Mouse (Mus musculus) G1E-ER4 (cell line): ENCODE measurements around the gene Timm8b. TPM values are rescaled to one million over a fixed set of nuclear protein-coding genes. Genes with fewer than 3 reads are reported as not detected.

Source experiments
- GATA1 ChIP-seq: IDR thresholded peaks from one replicate; pipeline ENCODE4 v1.8.0; 2012; ENCODE audit warnings: low read length, inconsistent platforms
- polyA plus RNA-seq: library from polyadenylated mRNA; stranded (reverse); fragments of >175 nt; gene quantifications from 2 replicates; pipeline ENCODE4 v1.2.3, GENCODE M21; 2012

Gene Timm8b
- polyA plus RNA-seq, 1 experiment = 13.3 TPM

DNA sequence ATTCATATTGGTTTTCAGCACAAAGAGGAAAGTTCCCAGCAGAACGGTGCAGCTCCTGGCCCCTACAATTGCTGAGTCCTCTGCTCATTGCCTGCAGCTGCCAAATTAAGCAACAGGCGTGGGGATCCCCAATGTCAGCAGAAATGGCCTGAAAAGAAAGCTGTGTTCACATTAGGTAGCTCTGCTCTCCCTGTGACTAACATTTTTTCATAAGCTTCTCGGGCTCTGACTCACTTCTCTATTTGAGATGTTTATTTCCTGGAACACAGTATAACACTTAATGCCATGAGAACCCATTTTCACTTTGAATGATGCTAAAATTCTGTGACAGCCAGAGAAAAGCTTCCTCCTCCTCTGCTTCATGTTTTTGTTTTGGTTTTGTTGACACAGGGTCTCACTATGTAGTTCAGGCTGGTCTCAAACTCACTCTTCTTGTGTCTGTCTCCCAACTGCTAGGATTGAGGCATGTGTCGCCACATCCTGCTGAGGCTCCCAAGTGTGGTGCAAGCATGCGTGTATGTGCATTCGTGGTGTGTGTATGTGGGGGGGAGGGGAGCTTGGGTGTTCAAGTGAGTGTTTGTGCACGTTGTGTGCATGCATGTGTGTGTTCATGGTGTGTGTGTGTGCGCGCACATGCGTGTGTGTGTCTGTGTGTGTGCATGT, 12.7 kb upstream of the Timm8b start:
- no peak for TF ChIP-seq GATA1

GRCm38 (mm10) chr9:50592955-50593354, 10.8 kb upstream of the Timm8b start:
- no peak for TF ChIP-seq GATA1

DNA sequence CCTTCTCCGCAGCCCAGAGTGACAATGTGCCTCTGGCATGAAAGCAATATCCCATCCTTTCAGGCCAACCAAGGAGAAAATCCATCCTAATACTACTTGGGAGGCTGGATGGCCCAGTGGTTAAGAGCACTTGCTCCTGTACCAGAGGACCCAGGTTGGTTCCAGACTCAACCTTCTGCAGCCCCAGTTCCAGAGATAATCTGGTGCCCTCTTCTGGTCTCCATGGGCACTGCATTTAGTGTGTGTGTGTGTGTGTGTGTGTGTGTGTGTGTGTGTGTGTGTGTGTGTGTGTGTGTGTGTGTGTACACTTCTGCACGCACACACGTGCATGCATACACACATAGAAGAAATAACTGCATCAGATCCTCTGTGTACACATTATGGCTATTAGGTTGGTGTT, 10.2 kb upstream of the Timm8b start:
- TF ChIP-seq GATA1 = no peak

DNA sequence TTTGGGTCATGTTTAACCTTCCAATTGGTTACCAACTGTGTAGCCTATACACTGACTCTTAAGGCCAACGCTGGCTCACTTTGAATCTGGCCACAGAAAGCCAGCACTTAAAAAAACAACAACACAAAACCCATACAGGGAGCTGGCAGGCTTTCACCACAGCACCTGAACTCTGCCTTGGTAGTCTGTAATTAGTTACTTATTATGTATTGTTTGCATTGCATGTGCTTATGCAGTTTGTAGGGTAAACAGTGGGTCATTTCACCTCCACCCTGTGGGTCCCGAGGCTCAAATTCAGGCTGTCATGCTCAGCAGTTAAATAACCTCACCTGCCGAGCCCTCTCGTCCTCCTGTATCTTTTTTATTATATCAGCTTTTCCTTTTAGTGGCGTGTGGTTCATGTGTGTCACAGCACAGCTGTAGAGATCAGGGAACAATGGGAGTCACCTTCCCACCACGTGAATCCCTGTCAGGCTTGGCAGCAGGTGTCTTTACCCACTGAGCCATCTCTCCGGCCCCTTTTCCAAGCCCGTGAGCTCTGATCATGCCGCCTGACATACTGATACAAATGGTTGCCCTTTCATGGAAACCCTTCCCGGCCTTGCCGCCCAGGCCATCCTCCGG, 8.8 kb upstream of the Timm8b start:
- TF ChIP-seq GATA1 = no peak

DNA sequence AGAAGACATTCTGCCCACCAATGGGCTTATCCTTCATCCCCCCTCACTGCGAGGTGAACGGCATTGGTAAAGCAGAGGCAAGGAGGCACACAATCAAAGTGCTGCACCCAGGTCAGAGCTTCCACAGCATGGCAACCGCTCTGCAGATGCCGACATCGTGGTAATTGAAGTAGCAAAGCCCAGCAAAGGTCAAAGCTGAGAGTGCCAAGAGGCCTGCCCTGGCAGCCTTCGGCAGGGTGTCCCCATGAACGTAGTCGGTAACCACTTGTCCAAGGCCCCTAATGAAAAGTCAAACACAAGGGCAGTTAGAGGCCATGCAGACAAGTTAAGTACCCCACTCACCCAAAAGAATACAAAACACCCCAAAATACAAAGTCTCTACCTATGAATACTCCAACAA, 6.7 kb upstream of the Timm8b start:
- TF ChIP-seq GATA1 = no peak

DNA sequence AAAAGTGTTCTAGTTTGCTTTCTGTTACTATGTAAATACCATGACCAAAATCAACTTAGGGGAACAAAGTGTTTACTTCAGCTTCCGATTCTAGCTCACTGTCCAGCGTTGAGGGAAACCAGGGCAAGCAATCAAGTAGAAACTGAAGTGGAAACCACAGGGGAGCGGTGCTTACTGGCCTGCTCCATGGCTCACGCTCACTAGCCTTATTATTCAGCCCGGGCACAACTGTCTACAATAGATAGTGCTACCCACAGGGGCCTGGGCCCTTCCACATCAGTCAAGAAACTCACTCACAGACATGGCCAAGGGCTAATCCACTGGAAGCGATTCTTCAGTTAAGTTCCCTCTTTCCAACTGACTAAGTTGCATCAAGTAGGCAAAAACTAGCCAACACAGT, 2.2 kb upstream of the Timm8b start:
- TF ChIP-seq GATA1 = no peak

DNA sequence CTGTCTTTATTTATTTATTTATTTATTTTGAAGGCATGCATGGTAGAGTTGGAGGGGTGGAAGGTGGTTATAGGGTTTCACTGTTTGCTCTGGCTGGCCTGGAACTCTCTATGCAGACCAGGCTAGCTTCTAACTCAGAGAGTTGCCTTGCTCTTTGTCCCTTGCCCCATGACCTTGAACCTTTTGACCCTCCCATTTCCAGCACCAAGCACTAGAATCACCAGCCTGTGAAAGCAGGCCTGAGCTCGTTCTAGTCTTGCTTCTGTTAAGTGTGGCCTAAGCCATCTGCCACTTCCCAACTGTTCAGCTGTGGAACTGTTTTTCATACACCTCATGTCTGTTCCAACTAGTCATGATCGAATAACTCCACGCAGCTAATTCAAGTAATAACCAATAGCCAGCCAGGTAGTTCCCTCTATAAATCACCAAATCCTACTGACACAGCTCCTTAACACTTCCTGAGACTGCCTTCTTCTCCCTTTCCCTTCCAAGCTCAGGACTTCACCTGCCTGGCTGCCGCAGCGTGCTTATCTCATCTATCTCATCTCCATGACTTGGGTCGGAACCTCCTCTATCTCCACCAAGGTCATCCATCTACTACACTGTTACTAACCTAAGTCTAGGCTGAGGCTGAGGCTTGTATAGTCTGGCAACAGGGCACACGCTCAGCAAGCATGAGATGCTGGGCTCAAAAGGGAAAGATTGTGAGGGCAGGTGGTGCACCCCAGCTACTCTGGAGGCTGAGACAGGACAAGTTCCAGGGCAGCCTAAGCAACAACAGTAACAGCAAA, 1.5 kb upstream of the Timm8b start:
- TF ChIP-seq GATA1 = no peak

DNA sequence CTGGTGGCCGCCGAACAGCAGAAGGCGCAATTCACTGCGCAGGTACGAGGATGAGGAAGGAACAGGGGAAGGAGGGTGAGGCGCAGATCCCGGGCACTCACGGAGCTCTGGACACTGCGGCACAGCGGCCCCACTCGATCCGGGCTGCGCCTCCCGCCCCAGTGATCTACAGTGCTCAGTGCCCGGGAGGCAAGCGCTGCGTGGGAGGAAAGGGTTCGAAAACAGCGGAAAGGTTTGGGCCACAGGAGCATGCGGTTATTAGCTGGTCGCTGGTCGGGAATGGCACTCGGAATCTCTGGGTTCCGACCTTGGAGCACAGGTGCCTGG, 251 bp downstream of the Timm8b start:
- no peak for TF ChIP-seq GATA1

- no peak for TF ChIP-seq GATA1
Measured at GRCm38 (mm10) chr9:50604338-50604737, 628 bp downstream of the Timm8b start.

GRCm38 (mm10) chr9:50612115-50612514, 8.4 kb downstream of the Timm8b start:
- TF ChIP-seq GATA1 = no peak

GRCm38 (mm10) chr9:50616161-50616560, 12.5 kb downstream of the Timm8b start:
- no peak for TF ChIP-seq GATA1

DNA sequence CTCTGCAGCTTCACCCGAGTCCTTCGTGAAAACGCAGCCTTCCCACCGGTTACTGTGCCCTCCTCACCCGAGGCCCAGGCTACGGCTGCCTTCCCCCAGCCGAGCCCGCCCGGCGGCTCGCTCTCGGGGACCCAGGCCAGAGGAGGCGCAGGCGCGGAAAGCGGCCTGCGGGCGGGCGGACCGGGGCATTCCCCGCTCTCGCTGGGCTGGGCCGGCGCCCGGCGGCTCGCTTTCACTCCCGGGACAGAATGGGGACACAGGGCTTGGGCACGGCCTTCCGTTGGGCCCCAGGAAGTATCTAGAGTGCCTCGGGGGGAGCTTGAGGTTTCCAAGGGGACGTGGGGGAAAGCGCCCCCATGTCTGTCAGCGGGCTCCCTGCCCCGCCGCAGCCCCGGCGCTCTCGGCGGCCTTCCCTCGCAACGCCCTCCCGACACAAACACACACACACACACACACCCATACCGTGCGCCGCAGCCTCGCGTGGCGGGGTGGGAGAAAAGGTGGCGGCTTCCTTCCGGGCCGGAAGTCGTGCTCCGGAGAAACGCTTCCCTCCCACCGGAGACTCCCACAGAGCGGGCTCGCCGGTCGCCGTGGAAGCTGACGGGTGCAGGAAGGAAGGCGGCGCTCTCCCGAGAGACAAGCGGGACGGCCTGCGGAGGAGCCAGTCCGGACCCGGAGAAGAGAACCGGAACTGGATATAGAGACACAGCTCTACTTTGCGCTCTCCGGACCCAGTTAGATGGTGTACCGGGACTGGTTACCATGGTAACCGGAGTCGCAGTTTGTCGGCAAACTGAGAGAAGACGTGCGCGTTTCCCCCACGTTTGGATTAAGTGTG, 13.3 kb downstream of the Timm8b start, which contains the start of the genes Pih1d2 and Nkapd1:
Gene Pih1d2, plus strand, starts transcription at position 556 of the 838 bp plus-strand sequence.
Gene Nkapd1, minus strand, starts transcription at position 699 of the 838 bp plus-strand sequence.
- TF ChIP-seq GATA1 = no peak

DNA sequence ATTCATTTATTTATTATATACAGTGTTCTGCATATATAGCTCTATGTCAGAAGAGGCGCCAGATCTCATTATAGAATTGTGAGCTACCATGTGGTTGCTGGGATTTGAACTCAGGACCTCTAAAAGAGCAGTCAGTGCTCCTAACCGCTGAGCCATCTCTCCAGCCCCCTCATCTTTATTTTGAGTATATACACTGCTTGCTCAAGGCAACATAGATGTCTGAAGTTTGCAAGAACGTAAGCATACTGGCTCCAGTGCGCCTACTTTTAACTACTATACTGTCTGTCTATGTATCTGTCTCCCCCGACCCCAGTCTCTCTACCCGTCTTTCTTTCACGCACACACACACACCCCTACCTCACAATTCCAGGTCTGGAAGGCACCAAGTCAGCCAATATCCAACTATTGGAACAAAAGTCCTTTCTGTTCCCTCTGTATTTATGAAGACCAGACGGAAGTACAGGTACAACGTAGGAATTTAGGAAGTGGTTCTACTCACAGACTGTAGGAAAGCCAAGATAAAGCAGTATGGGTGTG, 14.2 kb downstream of the Timm8b start:
- no peak for TF ChIP-seq GATA1

DNA sequence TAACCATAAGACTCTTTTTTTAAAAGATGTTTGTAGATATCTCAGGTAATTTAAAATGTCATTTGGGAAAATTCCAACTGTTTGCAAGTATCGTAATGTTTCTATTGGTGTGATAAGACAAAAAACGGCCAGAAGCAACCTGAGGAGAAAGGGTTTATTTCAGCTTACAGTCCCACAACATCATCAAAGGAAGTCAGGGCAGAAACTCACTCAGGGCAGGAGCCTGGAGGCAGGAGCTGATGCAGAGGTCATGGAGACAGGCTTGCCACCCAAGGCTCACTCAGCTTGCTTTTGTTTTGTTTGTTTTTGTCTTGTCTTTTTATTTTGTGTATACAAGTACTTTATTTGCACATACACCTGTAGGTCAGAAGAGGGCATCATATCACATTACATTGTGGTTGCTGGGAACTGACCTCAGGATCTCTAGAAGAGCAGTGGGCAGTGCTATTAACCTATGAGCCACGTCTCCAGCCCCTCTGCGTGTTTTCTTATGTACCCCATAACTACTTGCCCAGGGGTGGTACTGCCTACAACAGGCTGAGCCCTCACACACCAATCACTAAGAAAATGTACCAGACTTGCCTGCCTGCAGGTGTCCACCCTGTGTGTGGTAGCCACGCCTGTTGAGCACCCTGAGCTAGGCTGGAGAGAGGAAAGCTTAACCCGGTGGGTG, 28.4 kb downstream of the Timm8b start:
- no peak for TF ChIP-seq GATA1

- TF ChIP-seq GATA1 = no peak
Measured at GRCm38 (mm10) chr9:50633059-50633458, 29.3 kb downstream of the Timm8b start.
